Mouse (Mus musculus): ENCODE measurements around the gene Sez6l. TPM values are rescaled to one million over a fixed set of nuclear protein-coding genes. Genes with fewer than 3 reads are reported as not detected.

Sez6l gene
- polyA plus RNA-seq, 1 experiment from 2014 or later = 2.2 TPM

DNA sequence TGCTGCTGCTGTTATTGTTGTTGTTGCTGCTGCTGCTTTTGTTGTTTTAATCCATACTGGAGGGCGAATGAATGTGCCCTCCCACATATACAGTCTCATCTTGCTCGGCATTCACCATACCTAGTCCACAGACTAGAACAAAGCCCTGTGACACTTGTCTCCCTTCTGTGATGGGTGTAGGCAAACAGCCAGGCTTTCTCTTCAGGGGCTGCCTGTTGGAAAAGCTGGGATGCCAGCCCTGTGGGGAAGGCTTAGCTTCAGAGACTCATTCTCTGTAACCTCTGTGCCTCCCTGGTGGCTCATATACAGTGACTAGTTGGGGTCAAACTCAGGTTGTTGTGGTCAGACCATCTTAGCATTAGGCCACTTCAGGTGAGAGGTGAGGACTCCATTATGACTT, 30.1 kb upstream of the Sez6l start:
- Histone ChIP-seq H3K27ac (ENCODE audit: low read length) (no peak overlapping the region), H3K4me1 (ENCODE audit: control insufficient read depth, insufficient read depth, low read length) (peaks cover 17% of the 10 kb centered on the region), H3K36me3 (ENCODE audit: control insufficient read depth, insufficient read depth, low read length) (no peaks in the 10 kb centered on the region), H3K9me3 (replicated peaks; ENCODE audit: control insufficient read depth, low read length) (no peaks in the 10 kb centered on the region), H3K27me3 (ENCODE audit: control insufficient read depth, insufficient read depth, low read length) (no peaks in the 10 kb centered on the region), H3K4me2 (ENCODE audit: low read depth, low read length) (no peak overlapping the region), H3K4me3 (replicated peaks; ENCODE audit: low read length) (no peak overlapping the region), H3K9ac (ENCODE audit: low read length) (no peak overlapping the region)
- 71% methylated on average over 2 of the region's 2 CpGs for WGBS
- ATAC-seq (ENCODE audit: insufficient read depth, low FRiP score) = no peak

DNA sequence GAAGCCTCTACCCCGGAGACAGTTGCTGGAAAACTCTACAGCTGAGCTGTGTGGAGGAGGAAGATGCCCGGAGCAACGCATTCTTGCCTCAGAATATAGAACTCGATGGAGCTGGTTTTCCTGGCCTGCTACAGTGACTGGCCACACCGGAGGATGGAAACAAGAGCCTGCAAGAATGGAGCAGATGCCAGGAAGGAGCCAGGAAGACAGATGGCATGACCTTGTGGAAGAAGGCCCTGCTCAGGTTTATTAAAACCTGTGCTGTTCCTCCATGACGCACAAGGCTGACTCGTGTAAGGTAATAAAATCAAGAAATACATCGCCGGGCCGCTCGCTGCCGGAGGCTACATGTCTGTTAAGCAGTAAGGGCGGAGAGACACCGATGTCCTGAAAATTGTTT, 28.4 kb upstream of the Sez6l start:
- 76% methylated on average over 14 of the region's 14 CpGs for WGBS

DNA sequence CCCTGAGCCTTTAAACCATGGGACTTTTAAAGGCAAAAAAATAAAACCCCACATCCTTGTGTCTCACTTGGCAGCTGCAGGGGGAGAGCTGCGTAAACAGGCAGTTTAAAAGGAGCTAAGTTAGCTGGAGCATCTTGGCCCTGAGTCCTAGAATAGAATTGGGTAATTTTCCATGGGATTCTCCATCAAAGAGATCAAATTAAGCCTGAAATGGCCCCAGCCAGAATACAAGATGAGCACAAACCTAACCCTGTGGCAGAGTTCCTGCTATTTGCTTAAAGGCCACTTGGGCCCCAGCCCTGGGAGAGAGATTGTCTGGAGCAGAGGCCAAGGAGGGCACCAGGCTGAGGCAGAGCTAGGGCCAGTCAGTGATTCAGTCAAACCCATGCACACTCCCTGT, 27.3 kb upstream of the Sez6l start:
- no peak overlapping the region for H3K9ac ChIP-seq (ENCODE audit: low read length)
- no peaks in the 10 kb centered on the region for H3K36me3 ChIP-seq (ENCODE audit: control insufficient read depth, insufficient read depth, low read length)
- no peak for ATAC-seq (ENCODE audit: insufficient read depth, low FRiP score)
- no peak overlapping the region for H3K4me2 ChIP-seq (ENCODE audit: low read depth, low read length)
- WGBS = 56% methylated on average over 1 of the region's 1 CpGs
- peak overlapping the region; percentile 4; the same call in 1 of the 2 replicates for H3K27ac ChIP-seq (ENCODE audit: low read length)
- H3K4me1 ChIP-seq (ENCODE audit: control insufficient read depth, insufficient read depth, low read length) = peaks cover 17% of the 10 kb centered on the region
- no peak overlapping the region for H3K4me3 ChIP-seq (replicated peaks; ENCODE audit: low read length)
- no peaks in the 10 kb centered on the region for H3K9me3 ChIP-seq (replicated peaks; ENCODE audit: control insufficient read depth, low read length)
- no peaks in the 10 kb centered on the region for H3K27me3 ChIP-seq (ENCODE audit: control insufficient read depth, insufficient read depth, low read length)

More for the DNA sequence above, 28.4 kb upstream of the Sez6l start:
- ATAC-seq (ENCODE audit: insufficient read depth, low FRiP score) = no peak
- Histone ChIP-seq H3K27me3 (ENCODE audit: control insufficient read depth, insufficient read depth, low read length) (no peaks in the 10 kb centered on the region), H3K27ac (ENCODE audit: low read length) (no peak overlapping the region), H3K4me3 (replicated peaks; ENCODE audit: low read length) (no peak overlapping the region), H3K36me3 (ENCODE audit: control insufficient read depth, insufficient read depth, low read length) (no peaks in the 10 kb centered on the region), H3K4me2 (ENCODE audit: low read depth, low read length) (no peak overlapping the region), H3K9ac (ENCODE audit: low read length) (no peak overlapping the region), H3K9me3 (replicated peaks; ENCODE audit: control insufficient read depth, low read length) (no peaks in the 10 kb centered on the region), H3K4me1 (ENCODE audit: control insufficient read depth, insufficient read depth, low read length) (peaks cover 17% of the 10 kb centered on the region)

DNA sequence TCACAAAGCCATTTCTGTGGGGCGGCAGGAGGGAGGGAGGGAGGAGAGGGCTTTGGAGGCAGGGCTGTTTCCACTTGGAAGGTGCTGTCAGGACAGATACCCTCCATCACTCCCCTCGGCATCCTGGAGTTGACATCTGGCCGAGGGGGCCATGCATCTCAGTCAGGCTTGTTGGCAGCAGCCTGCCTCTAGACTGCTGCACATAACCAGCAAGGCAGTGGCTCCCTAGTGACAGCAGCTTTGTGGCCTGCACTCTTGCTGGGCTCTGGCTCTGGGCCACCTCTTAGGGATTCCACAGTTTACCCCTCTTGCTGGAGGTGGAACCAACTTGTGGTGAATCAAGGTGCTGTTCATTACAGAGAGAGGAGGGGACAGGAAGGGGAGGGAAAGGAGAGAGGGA, 26.6 kb upstream of the Sez6l start:
- ATAC-seq (ENCODE audit: insufficient read depth, low FRiP score) = 0 out of 2 replicates have a peak, but pooled peaks have one; percentile 11

DNA sequence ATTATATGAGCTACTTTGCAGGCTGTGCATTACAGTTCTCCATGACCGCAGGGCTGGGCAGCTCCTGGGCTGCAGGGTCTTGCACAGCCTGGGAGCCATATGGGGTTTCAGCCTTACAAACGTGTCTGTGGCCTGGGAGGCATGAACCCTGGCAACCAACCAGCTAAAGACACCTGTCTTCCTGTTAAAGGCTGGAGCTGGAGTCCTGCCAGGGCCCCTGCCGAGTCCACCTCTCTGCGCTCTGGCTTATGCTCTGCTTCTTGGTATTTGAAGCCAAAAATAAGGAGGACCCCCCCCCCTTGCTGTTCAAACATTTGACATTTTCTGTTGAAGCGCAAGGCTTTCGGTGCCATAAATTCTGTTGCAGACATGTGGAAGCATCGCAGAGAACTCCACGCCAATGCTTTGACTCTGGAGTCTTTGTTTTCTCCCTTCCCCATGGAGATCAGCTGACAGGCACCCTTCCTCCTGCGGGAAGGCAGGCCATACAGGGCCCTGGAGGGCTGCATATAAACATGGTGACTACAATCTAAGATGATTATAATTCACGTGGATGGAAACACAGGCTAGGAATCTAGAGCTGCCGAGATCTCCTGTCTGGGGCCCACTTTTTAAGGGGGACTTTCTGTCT, 23.4 kb upstream of the Sez6l start:
- no peak overlapping the region for H3K9ac ChIP-seq (ENCODE audit: low read length)
- no peak overlapping the region for H3K27ac ChIP-seq (ENCODE audit: low read length)
- H3K36me3 ChIP-seq (ENCODE audit: control insufficient read depth, insufficient read depth, low read length) = no peaks in the 10 kb centered on the region
- no peaks in the 10 kb centered on the region for H3K9me3 ChIP-seq (replicated peaks; ENCODE audit: control insufficient read depth, low read length)
- H3K27me3 ChIP-seq (ENCODE audit: control insufficient read depth, insufficient read depth, low read length) = no peaks in the 10 kb centered on the region
- peak; percentile 27; the same call in 1 of the 2 replicates for ATAC-seq (ENCODE audit: insufficient read depth, low FRiP score)
- 0 out of 2 replicates have a peak, but pooled peaks cover 3% of the 10 kb centered on the region for H3K4me1 ChIP-seq (ENCODE audit: control insufficient read depth, insufficient read depth, low read length)
- H3K4me2 ChIP-seq (ENCODE audit: low read depth, low read length) = no peak overlapping the region
- no peak overlapping the region for H3K4me3 ChIP-seq (replicated peaks; ENCODE audit: low read length)
- WGBS = 33% methylated on average over 11 of the region's 11 CpGs

More for the DNA sequence above, 26.6 kb upstream of the Sez6l start:
- H3K4me3 ChIP-seq (replicated peaks; ENCODE audit: low read length) = no peak overlapping the region
- peaks cover 17% of the 10 kb centered on the region for H3K4me1 ChIP-seq (ENCODE audit: control insufficient read depth, insufficient read depth, low read length)
- H3K9ac ChIP-seq (ENCODE audit: low read length) = no peak overlapping the region
- no peaks in the 10 kb centered on the region for H3K27me3 ChIP-seq (ENCODE audit: control insufficient read depth, insufficient read depth, low read length)
- WGBS = 24% methylated on average over 3 of the region's 3 CpGs
- H3K9me3 ChIP-seq (replicated peaks; ENCODE audit: control insufficient read depth, low read length) = no peaks in the 10 kb centered on the region
- peak overlapping the region; percentile 15 for H3K27ac ChIP-seq (ENCODE audit: low read length)
- no peak overlapping the region for H3K4me2 ChIP-seq (ENCODE audit: low read depth, low read length)
- no peaks in the 10 kb centered on the region for H3K36me3 ChIP-seq (ENCODE audit: control insufficient read depth, insufficient read depth, low read length)

DNA sequence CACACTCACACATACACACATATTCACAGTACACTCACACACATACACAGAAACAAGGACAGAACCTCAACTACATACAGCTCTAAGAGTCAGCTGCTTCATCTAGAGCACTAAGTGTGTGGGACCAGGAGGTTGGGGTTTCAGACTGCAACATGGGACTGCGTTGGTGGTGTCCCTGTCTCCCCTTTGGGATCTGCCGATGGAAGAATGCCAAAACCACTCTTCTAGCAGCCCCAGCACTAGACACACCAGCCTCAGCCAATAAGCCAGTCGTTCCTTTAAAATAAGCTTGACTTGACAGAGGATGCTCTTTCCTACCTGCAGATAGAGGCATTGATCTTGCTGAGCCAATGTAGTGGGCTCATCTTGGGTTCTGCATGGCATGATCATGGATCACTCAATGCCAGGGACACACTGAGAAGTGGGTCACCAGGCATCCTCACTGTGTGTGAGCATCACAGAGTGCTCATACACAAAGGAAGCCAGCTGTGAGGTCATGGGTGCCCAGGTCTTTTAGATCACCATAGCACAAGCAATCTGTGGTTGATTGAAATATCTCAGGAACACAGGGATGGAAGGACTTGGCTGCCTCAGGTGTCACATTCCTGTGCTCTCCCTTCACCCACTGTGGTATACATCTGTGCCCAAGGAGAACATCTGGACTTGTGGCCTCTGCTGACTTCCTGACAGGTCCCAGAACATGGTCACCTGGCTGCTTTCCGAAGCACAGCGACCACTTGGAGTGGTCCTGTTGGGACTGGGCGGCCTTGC, 22.7 kb upstream of the Sez6l start:
- no peaks in the 10 kb centered on the region for H3K9me3 ChIP-seq (replicated peaks; ENCODE audit: control insufficient read depth, low read length)
- H3K4me3 ChIP-seq (replicated peaks; ENCODE audit: low read length) = no peak overlapping the region
- no peak overlapping the region for H3K27ac ChIP-seq (ENCODE audit: low read length)
- WGBS = 72% methylated on average over 6 of the region's 6 CpGs
- H3K4me2 ChIP-seq (ENCODE audit: low read depth, low read length) = no peak overlapping the region
- H3K27me3 ChIP-seq (ENCODE audit: control insufficient read depth, insufficient read depth, low read length) = no peaks in the 10 kb centered on the region
- 0 out of 2 replicates have a peak, but pooled peaks cover 3% of the 10 kb centered on the region for H3K4me1 ChIP-seq (ENCODE audit: control insufficient read depth, insufficient read depth, low read length)
- ATAC-seq (ENCODE audit: insufficient read depth, low FRiP score) = no peak
- no peaks in the 10 kb centered on the region for H3K36me3 ChIP-seq (ENCODE audit: control insufficient read depth, insufficient read depth, low read length)
- H3K9ac ChIP-seq (ENCODE audit: low read length) = no peak overlapping the region

DNA sequence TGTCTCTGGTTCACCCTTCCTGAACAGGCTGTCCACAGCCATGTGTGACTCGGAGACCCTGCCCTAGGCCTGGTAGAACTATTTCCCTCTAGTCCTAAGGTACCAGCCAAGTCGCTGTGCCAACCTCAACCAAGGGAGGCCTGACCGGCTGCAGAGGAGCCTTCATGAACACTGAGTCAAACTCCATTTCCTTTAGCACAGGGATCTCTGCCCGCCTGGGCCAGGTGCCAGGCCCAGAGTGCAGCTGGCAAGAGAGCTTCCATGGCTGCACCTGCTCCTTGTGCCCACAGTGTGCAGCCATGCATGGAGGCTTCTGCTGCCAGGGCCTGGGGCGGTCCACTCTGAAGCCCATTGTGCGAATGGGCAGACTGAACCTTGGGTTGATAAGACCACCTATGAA, 20.9 kb upstream of the Sez6l start:
- H3K9ac ChIP-seq (ENCODE audit: low read length) = no peak overlapping the region
- no peaks in the 10 kb centered on the region for H3K4me1 ChIP-seq (ENCODE audit: control insufficient read depth, insufficient read depth, low read length)
- H3K4me2 ChIP-seq (ENCODE audit: low read depth, low read length) = no peak overlapping the region
- H3K36me3 ChIP-seq (ENCODE audit: control insufficient read depth, insufficient read depth, low read length) = no peaks in the 10 kb centered on the region
- H3K9me3 ChIP-seq (replicated peaks; ENCODE audit: control insufficient read depth, low read length) = no peaks in the 10 kb centered on the region
- no peak overlapping the region for H3K27ac ChIP-seq (ENCODE audit: low read length)
- no peak overlapping the region for H3K4me3 ChIP-seq (replicated peaks; ENCODE audit: low read length)
- ATAC-seq (ENCODE audit: insufficient read depth, low FRiP score) = no peak
- H3K27me3 ChIP-seq (ENCODE audit: control insufficient read depth, insufficient read depth, low read length) = no peaks in the 10 kb centered on the region; the same call in 1 of the 2 replicates
- 84% methylated on average over 6 of the region's 6 CpGs for WGBS

DNA sequence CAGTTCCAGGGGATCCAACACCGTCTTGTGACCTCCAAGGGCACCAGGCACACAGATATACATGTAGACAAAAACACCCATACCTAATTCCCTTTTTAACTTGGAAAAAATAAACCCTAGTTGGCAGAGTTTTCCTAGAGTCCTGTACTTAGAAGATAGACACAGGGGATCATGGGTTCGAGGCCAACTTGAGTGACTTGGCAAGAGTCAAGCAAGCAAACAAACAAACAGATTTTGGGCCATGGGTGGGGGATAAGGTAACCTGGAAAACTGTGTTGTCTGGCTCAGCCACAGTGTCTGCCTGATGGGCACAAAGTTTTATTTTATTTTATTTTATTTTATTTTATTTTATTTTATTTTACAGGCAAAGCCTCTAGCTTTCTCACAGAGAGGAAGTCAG, 20.3 kb upstream of the Sez6l start:
- H3K4me1 ChIP-seq (ENCODE audit: control insufficient read depth, insufficient read depth, low read length) = no peaks in the 10 kb centered on the region
- H3K4me3 ChIP-seq (replicated peaks; ENCODE audit: low read length) = no peak overlapping the region
- 86% methylated on average over 2 of the region's 2 CpGs for WGBS
- ATAC-seq (ENCODE audit: insufficient read depth, low FRiP score) = no peak
- no peaks in the 10 kb centered on the region for H3K36me3 ChIP-seq (ENCODE audit: control insufficient read depth, insufficient read depth, low read length)
- H3K9me3 ChIP-seq (replicated peaks; ENCODE audit: control insufficient read depth, low read length) = no peaks in the 10 kb centered on the region
- no peak overlapping the region for H3K27ac ChIP-seq (ENCODE audit: low read length)
- no peak overlapping the region for H3K9ac ChIP-seq (ENCODE audit: low read length)
- no peaks in the 10 kb centered on the region; the same call in 1 of the 2 replicates for H3K27me3 ChIP-seq (ENCODE audit: control insufficient read depth, insufficient read depth, low read length)
- no peak overlapping the region for H3K4me2 ChIP-seq (ENCODE audit: low read depth, low read length)

DNA sequence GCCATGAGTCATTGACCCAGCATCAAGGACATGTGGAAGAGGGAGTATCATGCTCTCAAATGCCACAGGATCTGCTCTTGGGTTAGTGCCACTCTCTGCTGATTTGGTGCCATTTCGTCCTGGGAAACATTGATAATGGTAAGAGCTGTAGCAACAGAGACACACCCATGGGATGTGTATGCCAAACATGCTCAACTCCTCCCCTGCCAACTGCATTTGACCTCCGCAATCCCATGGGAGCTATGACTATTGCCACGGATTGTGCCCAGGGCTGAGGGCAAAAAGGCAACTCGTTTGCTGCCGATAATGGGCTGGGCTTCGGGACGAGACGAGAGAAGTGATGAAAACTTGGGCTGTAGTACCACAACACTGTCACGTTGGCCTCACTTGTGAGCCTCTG, 19.7 kb upstream of the Sez6l start:
- H3K9me3 ChIP-seq (replicated peaks; ENCODE audit: control insufficient read depth, low read length) = no peaks in the 10 kb centered on the region

More for the DNA sequence above, 19.7 kb upstream of the Sez6l start:
- H3K4me2 ChIP-seq (ENCODE audit: low read depth, low read length) = no peak overlapping the region
- no peak overlapping the region for H3K4me3 ChIP-seq (replicated peaks; ENCODE audit: low read length)
- no peaks in the 10 kb centered on the region; the same call in 1 of the 2 replicates for H3K27me3 ChIP-seq (ENCODE audit: control insufficient read depth, insufficient read depth, low read length)
- no peak overlapping the region for H3K27ac ChIP-seq (ENCODE audit: low read length)
- no peaks in the 10 kb centered on the region for H3K36me3 ChIP-seq (ENCODE audit: control insufficient read depth, insufficient read depth, low read length)
- no peak for ATAC-seq (ENCODE audit: insufficient read depth, low FRiP score)
- H3K4me1 ChIP-seq (ENCODE audit: control insufficient read depth, insufficient read depth, low read length) = no peaks in the 10 kb centered on the region
- H3K9ac ChIP-seq (ENCODE audit: low read length) = no peak overlapping the region
- 85% methylated on average over 9 of the region's 9 CpGs for WGBS
